Mouse (Mus musculus) ES-E14 (cell line): ENCODE measurements around the gene Slc7a6. TPM values are rescaled to one million over a fixed set of nuclear protein-coding genes. Genes with fewer than 3 reads are reported as not detected.

ENCODE experiments used
- DNase-seq: peaks from one replicate; pipeline ENCODE4 v3.0.0-alpha.2; 2013; ENCODE audit warnings: low read depth, low spot score
- H3K27ac ChIP-seq: 2 replicates; pipeline ENCODE4 v1.5.1; 2012; ENCODE audit warnings: low read depth, mild to moderate bottlenecking, low read length, moderate library complexity, mixed read lengths; ENCODE audit not compliant: poor library complexity, insufficient read depth, severe bottlenecking
- H3K36me3 ChIP-seq: 2 replicates; pipeline ENCODE4 v1.6.1; 2012; ENCODE audit warnings: mild to moderate bottlenecking, low read length, moderate library complexity, mixed read lengths; ENCODE audit not compliant: control insufficient read depth, poor library complexity, insufficient read depth, severe bottlenecking
- H3K4me1 ChIP-seq, 2 experiments: fragments of 150-350 bp in 1 of 2; sonication (generic) in 1 of 2; 2 replicates each; pipeline ENCODE4 v1.6.1; 2012; ENCODE audit warnings: low read length in 2 of 2, mild to moderate bottlenecking in 1 of 2, mixed read lengths in 1 of 2; ENCODE audit not compliant: control insufficient read depth in 2 of 2, insufficient read depth in 2 of 2, poor library complexity in 1 of 2
- H3K4me3 ChIP-seq, 2 experiments: fragments of 150-350 bp in 1 of 2; sonication (generic) in 1 of 2; 2 replicates each; pipeline ENCODE4 v1.5.1; 2012; ENCODE audit warnings: low read length in 2 of 2, low read depth in 1 of 2, mild to moderate bottlenecking in 1 of 2, mixed read lengths in 1 of 2; ENCODE audit not compliant: insufficient read depth in 1 of 2, poor library complexity in 1 of 2, severe bottlenecking in 1 of 2
- H3K9ac ChIP-seq: 2 replicates; pipeline ENCODE4 v1.6.1; 2012; ENCODE audit warnings: low read depth, mild to moderate bottlenecking, low read length, mixed read lengths; ENCODE audit not compliant: poor library complexity, insufficient read depth, severe bottlenecking
- H3K9me3 ChIP-seq: fragments of 150-350 bp; sonication (generic); 2 replicates; pipeline ENCODE4 v1.6.1; 2012; ENCODE audit warnings: low read depth, mild to moderate bottlenecking, low read length; ENCODE audit not compliant: control insufficient read depth, insufficient read depth
- CHD2 ChIP-seq: IDR thresholded peaks from 2 replicates; pipeline ENCODE4 v1.6.1; 2014; ENCODE audit warnings: mild to moderate bottlenecking, low read depth, low read length, inconsistent platforms
- HCFC1 ChIP-seq: IDR thresholded peaks from 2 replicates; pipeline ENCODE4 v1.6.1; 2012; ENCODE audit warnings: low read length, inconsistent platforms, borderline replicate concordance; ENCODE audit not compliant: insufficient read depth
- MAFK ChIP-seq: IDR thresholded peaks from 2 replicates; pipeline ENCODE4 v1.6.1; 2014; ENCODE audit warnings: mild to moderate bottlenecking, low read depth, low read length, inconsistent platforms; ENCODE audit not compliant: insufficient read depth
- ZC3H11A ChIP-seq: IDR thresholded peaks from 2 replicates; pipeline ENCODE4 v1.6.1; 2012; ENCODE audit warnings: low read depth, mild to moderate bottlenecking, inconsistent platforms, low read length, borderline replicate concordance
- ZNF384 ChIP-seq: IDR thresholded peaks from 2 replicates; pipeline ENCODE4 v1.6.1; 2012; ENCODE audit warnings: low read depth, low read length, inconsistent platforms
- in situ Hi-C, 2 experiments: fragments of 600-800 bp; cut with MboI; formaldehyde crosslinking; loops; one replicate each; pipeline ENCODE4 v1.15.1; 2025; ENCODE audit warnings: low sequenced_read_pairs in 2 of 2, inconsistent platforms in 1 of 2; ENCODE audit not compliant: unreplicated experiment in 2 of 2
- total RNA-seq: library from RNA; depleted of rRNA; stranded (reverse); fragments of 300-350 nt; gene quantifications from 2 replicates; pipeline ENCODE4 v1.2.3, GENCODE M21; 2012

The Slc7a6 gene
- total RNA-seq, 1 experiment = 46.2 TPM

GRCm38 (mm10) chr8:106219620-106220019 is 51.0 kb downstream of the Slc7a6 start:
- no peak overlapping the region for H3K9ac ChIP-seq
- H3K27ac ChIP-seq = no peak overlapping the region
- in situ Hi-C loops = no loop called here
- no peak for TF ChIP-seq MAFK
- TF ChIP-seq ZNF384 = no peak
- no peak for TF ChIP-seq HCFC1
- TF ChIP-seq CHD2 = no peak
- TF ChIP-seq ZC3H11A = no peak
- H3K4me1 ChIP-seq = no peaks in the 10 kb centered on the region
- H3K4me3 ChIP-seq = no peak overlapping the region
- no peak for DNase-seq
- peaks cover 38% of the 10 kb centered on the region for H3K36me3 ChIP-seq
- H3K9me3 ChIP-seq = no peaks in the 10 kb centered on the region

GRCm38 (mm10) chr8:106226589-106226988 is 57.9 kb downstream of the Slc7a6 start:
- no peak overlapping the region for H3K27ac ChIP-seq
- no peak for TF ChIP-seq ZNF384
- TF ChIP-seq ZC3H11A = no peak
- TF ChIP-seq MAFK = no peak
- no peak for TF ChIP-seq HCFC1
- no peak for TF ChIP-seq CHD2
- H3K9ac ChIP-seq = no peak overlapping the region
- no peak overlapping the region for H3K4me3 ChIP-seq
- no peaks in the 10 kb centered on the region for H3K9me3 ChIP-seq
- peaks cover 33% of the 10 kb centered on the region for H3K36me3 ChIP-seq
- peak; percentile 56 for DNase-seq
- in situ Hi-C loops = no loop called here
- H3K4me1 ChIP-seq = no peaks in the 10 kb centered on the region

- in situ Hi-C loops = no loop called here
- peaks cover 41% of the 10 kb centered on the region for H3K36me3 ChIP-seq
- H3K4me3 ChIP-seq = no peak overlapping the region
- H3K27ac ChIP-seq = no peak overlapping the region
- TF ChIP-seq ZNF384 = no peak
- TF ChIP-seq CHD2 = no peak
- no peak for TF ChIP-seq MAFK
- no peak for TF ChIP-seq ZC3H11A
- TF ChIP-seq HCFC1 = no peak
- no peak for DNase-seq
- no peak overlapping the region for H3K9ac ChIP-seq
- H3K4me1 ChIP-seq = no peaks in the 10 kb centered on the region
- H3K9me3 ChIP-seq = no peaks in the 10 kb centered on the region
Observed at GRCm38 (mm10) chr8:106231536-106231935, 62.9 kb downstream of the Slc7a6 start.

- Histone ChIP-seq H3K4me3 (no peak overlapping the region), H3K9me3 (no peaks in the 10 kb centered on the region), H3K27ac (no peak overlapping the region), H3K4me1 (no peaks in the 10 kb centered on the region), H3K9ac (no peak overlapping the region), H3K36me3 (peaks cover 49% of the 10 kb centered on the region)
- no peak for TF ChIP-seq CHD2
- TF ChIP-seq ZNF384 = no peak
- no peak for TF ChIP-seq MAFK
- no peak for TF ChIP-seq HCFC1
- no peak for TF ChIP-seq ZC3H11A
- no peak for DNase-seq
- in situ Hi-C loops = no loop called here
Observed at GRCm38 (mm10) chr8:106232751-106233150, 64.1 kb downstream of the Slc7a6 start.
